Mouse (Mus musculus) lung, embryonic 15.5 days (tissue): ENCODE data around the gene Mrm3. TPM values are rescaled to one million over a fixed set of nuclear protein-coding genes. Genes with fewer than 3 reads are reported as not detected.

Experiments used
- ATAC-seq: fragments of 200-750 bp; cut with Nextera tagmentation; 2 replicates; pipeline ENCODE4 v1.8.0; 2017; ENCODE audit warnings: moderate number of reproducible peaks, borderline replicate concordance; ENCODE audit not compliant: low FRiP score, low TSS enrichment; ENCODE audit errors: extremely low read depth
- H3K27ac ChIP-seq: fragments of 300-500 bp; sonication (generic); 2 replicates; pipeline ENCODE4 v1.5.1; 2015; ENCODE audit warnings: moderate library complexity, mild to moderate bottlenecking, inconsistent platforms
- H3K27me3 ChIP-seq: fragments of 300-500 bp; sonication (generic); 2 replicates; pipeline ENCODE4 v1.6.1; 2015; ENCODE audit warnings: inconsistent platforms
- H3K36me3 ChIP-seq: fragments of 300-500 bp; sonication (generic); 2 replicates; pipeline ENCODE4 v1.6.1; 2015; ENCODE audit warnings: inconsistent platforms
- H3K4me1 ChIP-seq: fragments of 300-500 bp; sonication (generic); 2 replicates; pipeline ENCODE4 v1.6.1; 2015; ENCODE audit warnings: inconsistent platforms
- H3K4me2 ChIP-seq: fragments of 300-500 bp; sonication (generic); 2 replicates; pipeline ENCODE4 v1.6.1; 2015; ENCODE audit warnings: inconsistent platforms, mild to moderate bottlenecking, moderate library complexity
- H3K4me3 ChIP-seq: fragments of 300-500 bp; sonication (generic); 2 replicates; pipeline ENCODE4 v1.5.1; 2015; ENCODE audit warnings: mild to moderate bottlenecking, inconsistent platforms
- H3K9ac ChIP-seq: fragments of 300-500 bp; sonication (generic); 2 replicates; pipeline ENCODE4 v1.6.1; 2015; ENCODE audit warnings: inconsistent platforms
- H3K9me3 ChIP-seq: fragments of 300-500 bp; sonication (generic); 2 replicates; pipeline ENCODE4 v1.6.1; 2016; ENCODE audit warnings: inconsistent platforms
- whole genome bisulfite sequencing: fragments of 180-500 bp; shearing (Covaris S2); methylation state at CpG from one replicate; pipeline ENCODE4 v1.1.7; 2015; 5-methylcytosine and 5-hydroxymethylcytosine counted together
- polyA plus RNA-seq: library from polyadenylated mRNA; unstranded; fragments of >200 nt; fragmentation: Nextera tagmentation; extraction: Ambion mirVana; gene quantifications from 2 replicates; pipeline ENCODE4 v1.2.1, GENCODE M21; 2015

The Mrm3 gene
- polyA plus RNA-seq, 1 experiment from 2014 or later: 21.8 TPM

- Histone ChIP-seq H3K9ac (no peak overlapping the region), H3K4me3 (no peak overlapping the region), H3K27me3 (no peaks in the 10 kb centered on the region), H3K4me1 (no peaks in the 10 kb centered on the region; the same call in 1 of the 2 replicates), H3K9me3 (no peaks in the 10 kb centered on the region), H3K4me2 (no peak overlapping the region), H3K27ac (peak overlapping the region; percentile 20; the same call in 1 of the 2 replicates), H3K36me3 (peaks cover 13% of the 10 kb centered on the region)
- peak; percentile 68; the same call in 1 of the 2 replicates for ATAC-seq
- 59% methylated on average over 4 of the region's 4 CpGs for WGBS
Measured at GRCm38 (mm10) chr11:76253918-76254264, 10.4 kb downstream of the Mrm3 start.

GRCm38 (mm10) chr11:76255431-76256001 lies 12.0 kb downstream of the Mrm3 start:
- WGBS: 57% methylated on average over 4 of the region's 4 CpGs
- Histone ChIP-seq H3K36me3 (no peaks in the 10 kb centered on the region), H3K9me3 (no peaks in the 10 kb centered on the region), H3K4me1 (no peaks in the 10 kb centered on the region; the same call in 1 of the 2 replicates), H3K4me2 (no peak overlapping the region), H3K27me3 (no peaks in the 10 kb centered on the region), H3K9ac (no peak overlapping the region), H3K4me3 (no peak overlapping the region), H3K27ac (no peak overlapping the region)
- ATAC-seq: no peak

GRCm38 (mm10) chr11:76256129-76256528 lies 12.6 kb downstream of the Mrm3 start:
- Histone ChIP-seq H3K36me3 (no peaks in the 10 kb centered on the region), H3K4me1 (no peaks in the 10 kb centered on the region; the same call in 1 of the 2 replicates), H3K4me2 (no peak overlapping the region), H3K27ac (no peak overlapping the region), H3K9ac (no peak overlapping the region), H3K4me3 (no peak overlapping the region), H3K27me3 (no peaks in the 10 kb centered on the region), H3K9me3 (no peaks in the 10 kb centered on the region)
- WGBS: 45% methylated on average over 5 of the region's 5 CpGs
- ATAC-seq: no peak

DNA sequence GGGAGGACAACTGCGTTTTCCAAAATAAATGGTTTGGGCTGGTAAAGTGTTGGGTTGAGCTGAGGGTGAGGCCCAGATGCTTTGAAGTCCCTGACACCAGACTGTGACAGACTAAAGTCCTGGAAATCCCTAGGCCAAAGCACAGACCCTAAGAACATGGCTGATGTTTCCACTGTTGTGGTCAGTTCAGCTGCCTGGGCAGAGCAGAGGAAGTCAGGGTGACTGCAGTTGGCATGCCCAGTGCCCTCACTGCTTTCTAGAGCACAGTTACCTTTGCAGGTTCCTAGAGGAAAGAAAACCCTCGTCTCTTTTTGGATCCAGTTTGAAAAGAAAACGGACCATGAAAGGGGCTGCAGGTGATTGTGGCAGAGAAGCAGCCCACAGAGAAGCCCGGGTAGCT lies 13.9 kb downstream of the Mrm3 start:
- Histone ChIP-seq H3K36me3 (no peaks in the 10 kb centered on the region), H3K4me1 (no peaks in the 10 kb centered on the region; the same call in 1 of the 2 replicates), H3K9ac (no peak overlapping the region), H3K27ac (no peak overlapping the region), H3K27me3 (no peaks in the 10 kb centered on the region), H3K4me3 (no peak overlapping the region), H3K4me2 (no peak overlapping the region), H3K9me3 (no peaks in the 10 kb centered on the region)
- WGBS: 71% methylated on average over 4 of the region's 4 CpGs
- ATAC-seq: no peak

GRCm38 (mm10) chr11:76258511-76258910 lies 15.0 kb downstream of the Mrm3 start:
- no peaks in the 10 kb centered on the region; the same call in 1 of the 2 replicates for H3K4me1 ChIP-seq
- H3K36me3 ChIP-seq: no peaks in the 10 kb centered on the region
- H3K4me2 ChIP-seq: no peak overlapping the region
- no peak overlapping the region for H3K27ac ChIP-seq
- 73% methylated on average over 5 of the region's 6 CpGs for WGBS
- no peak for ATAC-seq
- no peak overlapping the region for H3K4me3 ChIP-seq
- no peaks in the 10 kb centered on the region for H3K9me3 ChIP-seq
- no peak overlapping the region for H3K9ac ChIP-seq
- no peaks in the 10 kb centered on the region for H3K27me3 ChIP-seq

DNA sequence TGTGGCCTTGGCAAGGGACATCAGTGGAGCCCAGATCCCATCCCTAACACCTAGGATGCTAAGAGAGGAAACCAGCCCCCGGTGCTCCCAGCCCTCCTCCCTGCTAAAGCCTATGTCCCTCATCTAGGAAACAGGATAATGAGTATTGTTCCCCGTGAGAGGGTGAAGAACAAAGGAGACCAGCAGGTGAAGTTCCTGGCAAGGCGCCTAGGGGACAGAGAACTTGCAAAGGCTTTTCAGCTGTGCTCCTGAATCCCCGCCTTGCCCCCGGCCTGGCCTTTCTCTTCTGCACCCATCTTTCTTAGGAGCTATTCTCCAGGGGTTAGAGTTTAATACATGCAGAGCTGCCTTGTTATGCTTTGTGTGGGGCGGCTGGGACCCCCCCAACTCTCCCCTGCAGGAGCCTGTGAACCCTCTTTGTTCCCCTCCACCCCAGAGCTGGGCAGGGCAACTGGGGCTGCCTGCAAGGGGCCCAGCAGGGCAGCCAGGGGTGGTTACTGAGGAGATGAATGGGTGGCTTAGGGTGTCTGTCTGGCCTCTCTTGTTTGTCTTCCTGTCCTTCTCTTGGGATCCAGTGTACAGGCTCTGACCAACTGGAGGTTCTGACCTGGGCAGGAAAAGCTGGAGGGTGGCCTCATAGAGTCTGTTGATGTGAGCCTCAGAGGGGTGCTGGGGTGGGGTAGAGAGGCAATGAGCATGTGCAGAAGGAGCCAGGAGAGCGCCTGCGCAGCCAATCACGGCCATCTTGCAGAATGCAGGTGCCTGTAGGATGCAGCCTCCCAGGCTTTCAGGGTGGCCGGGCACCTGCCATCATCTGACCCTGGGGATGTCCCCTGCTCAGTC lies 16.9 kb downstream of the Mrm3 start:
- no peak overlapping the region for H3K9ac ChIP-seq
- H3K4me1 ChIP-seq: no peaks in the 10 kb centered on the region
- H3K4me3 ChIP-seq: no peak overlapping the region
- H3K36me3 ChIP-seq: no peaks in the 10 kb centered on the region
- H3K27ac ChIP-seq: no peak overlapping the region
- H3K4me2 ChIP-seq: no peak overlapping the region
- H3K9me3 ChIP-seq: no peaks in the 10 kb centered on the region
- no peak for ATAC-seq
- 72% methylated on average over 10 of the region's 10 CpGs for WGBS
- H3K27me3 ChIP-seq: no peaks in the 10 kb centered on the region

DNA sequence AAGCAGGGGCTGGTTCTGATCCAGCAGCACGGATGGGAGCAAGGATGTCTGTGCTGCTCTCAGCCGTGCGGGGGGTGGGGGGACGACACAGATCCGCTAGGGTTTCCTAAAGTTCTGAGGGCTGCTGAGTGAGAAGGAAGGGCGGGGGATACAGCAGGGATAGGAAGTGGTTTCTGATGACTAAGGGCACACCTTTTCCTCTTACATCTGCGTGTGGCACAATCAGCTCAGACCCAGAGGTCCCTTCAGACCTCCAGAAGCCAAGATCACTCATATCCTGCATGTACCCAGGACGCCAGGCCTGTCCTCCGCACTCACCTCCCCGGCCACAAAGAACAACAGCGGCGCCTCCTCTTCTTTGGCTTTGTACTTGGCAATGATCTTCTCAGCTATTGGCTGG lies 17.7 kb downstream of the Mrm3 start:
- Histone ChIP-seq H3K27me3 (no peaks in the 10 kb centered on the region), H3K4me2 (no peak overlapping the region), H3K9ac (no peak overlapping the region), H3K4me1 (no peaks in the 10 kb centered on the region), H3K4me3 (no peak overlapping the region), H3K27ac (no peak overlapping the region), H3K9me3 (no peaks in the 10 kb centered on the region), H3K36me3 (no peaks in the 10 kb centered on the region)
- no peak for ATAC-seq
- WGBS: 76% methylated on average over 12 of the region's 12 CpGs

GRCm38 (mm10) chr11:76262611-76263351 lies 19.3 kb downstream of the Mrm3 start:
- 23% methylated on average over 19 of the region's 19 CpGs for WGBS

GRCm38 (mm10) chr11:76267550-76267949 lies 24.0 kb downstream of the Mrm3 start:
- H3K4me1 ChIP-seq: no peaks in the 10 kb centered on the region
- H3K4me3 ChIP-seq: no peak overlapping the region
- WGBS: 48% methylated on average over 7 of the region's 7 CpGs
- H3K4me2 ChIP-seq: no peak overlapping the region
- no peaks in the 10 kb centered on the region for H3K9me3 ChIP-seq
- no peaks in the 10 kb centered on the region for H3K27me3 ChIP-seq
- no peak for ATAC-seq
- peaks cover 4% of the 10 kb centered on the region; the same call in 1 of the 2 replicates for H3K36me3 ChIP-seq
- no peak overlapping the region for H3K27ac ChIP-seq
- no peak overlapping the region for H3K9ac ChIP-seq

More at GRCm38 (mm10) chr11:76262611-76263351, 19.3 kb downstream of the Mrm3 start:
- no peaks in the 10 kb centered on the region for H3K9me3 ChIP-seq
- H3K36me3 ChIP-seq: no peaks in the 10 kb centered on the region
- no peak overlapping the region for H3K4me2 ChIP-seq
- no peaks in the 10 kb centered on the region for H3K27me3 ChIP-seq
- H3K9ac ChIP-seq: no peak overlapping the region
- no peaks in the 10 kb centered on the region for H3K4me1 ChIP-seq
- no peak overlapping the region for H3K27ac ChIP-seq
- H3K4me3 ChIP-seq: no peak overlapping the region
- no peak for ATAC-seq

- H3K4me1 ChIP-seq: no peaks in the 10 kb centered on the region
- ATAC-seq: no peak
- H3K9me3 ChIP-seq: no peaks in the 10 kb centered on the region
- H3K36me3 ChIP-seq: peaks cover 4% of the 10 kb centered on the region; the same call in 1 of the 2 replicates
- no peak overlapping the region for H3K4me2 ChIP-seq
- no peak overlapping the region for H3K4me3 ChIP-seq
- no peak overlapping the region for H3K9ac ChIP-seq
- no peak overlapping the region for H3K27ac ChIP-seq
- 60% methylated on average over 5 of the region's 5 CpGs for WGBS
- no peaks in the 10 kb centered on the region for H3K27me3 ChIP-seq
Measured at GRCm38 (mm10) chr11:76268001-76268459, 24.5 kb downstream of the Mrm3 start.

GRCm38 (mm10) chr11:76268521-76269065 lies 25.1 kb downstream of the Mrm3 start:
- peaks cover 4% of the 10 kb centered on the region; the same call in 1 of the 2 replicates for H3K36me3 ChIP-seq
- H3K27ac ChIP-seq: no peak overlapping the region
- no peak overlapping the region for H3K9ac ChIP-seq
- no peak for ATAC-seq
- no peaks in the 10 kb centered on the region for H3K4me1 ChIP-seq
- no peak overlapping the region for H3K4me3 ChIP-seq
- WGBS: 82% methylated on average over 6 of the region's 6 CpGs
- no peaks in the 10 kb centered on the region for H3K27me3 ChIP-seq
- H3K4me2 ChIP-seq: no peak overlapping the region
- no peaks in the 10 kb centered on the region for H3K9me3 ChIP-seq
